Mouse (Mus musculus) cerebellum, adult 11 months (tissue): ENCODE measurements around the gene Pdzd9.
"Not testable (repeated sequence)": the region's sequence is repeated elsewhere in the genome, so short reads cannot be mapped to it uniquely, and the experiment has no call there.

ENCODE experiments used
- DNase-seq: peaks from one replicate; pipeline ENCODE4 v3.0.0; 2022

The Pdzd9 gene

GRCm38 (mm10) chr7:120670153-120670875 lies at the start of gene Pdzd9:
Pdzd9 (minus strand) TSS chr7:120670343.
- peak; percentile 53 for DNase-seq

DNA sequence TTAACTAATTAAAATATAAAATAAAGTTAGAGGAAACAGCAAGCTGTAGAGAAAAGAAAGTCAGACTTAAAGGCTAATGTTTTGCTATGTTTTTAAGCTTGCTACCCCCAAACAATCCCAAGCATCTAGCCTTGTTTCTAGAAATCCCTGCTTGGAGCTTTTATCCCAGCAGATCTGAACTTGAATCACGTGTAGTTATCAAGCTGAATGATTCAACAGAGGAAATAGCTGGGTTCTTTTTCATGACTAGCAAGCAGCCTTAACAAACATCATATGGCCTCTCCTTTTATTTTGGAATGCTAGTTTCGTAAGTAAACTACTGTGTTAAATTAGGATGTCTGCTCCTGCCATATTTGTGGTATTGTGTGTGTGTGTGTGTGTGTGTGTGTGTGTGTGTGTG lies 47.1 kb upstream of the Pdzd9 start:
- no peak for DNase-seq

GRCm38 (mm10) chr7:120713951-120714350 lies 43.8 kb upstream of the Pdzd9 start:
- DNase-seq: not testable (repeated sequence)

DNA sequence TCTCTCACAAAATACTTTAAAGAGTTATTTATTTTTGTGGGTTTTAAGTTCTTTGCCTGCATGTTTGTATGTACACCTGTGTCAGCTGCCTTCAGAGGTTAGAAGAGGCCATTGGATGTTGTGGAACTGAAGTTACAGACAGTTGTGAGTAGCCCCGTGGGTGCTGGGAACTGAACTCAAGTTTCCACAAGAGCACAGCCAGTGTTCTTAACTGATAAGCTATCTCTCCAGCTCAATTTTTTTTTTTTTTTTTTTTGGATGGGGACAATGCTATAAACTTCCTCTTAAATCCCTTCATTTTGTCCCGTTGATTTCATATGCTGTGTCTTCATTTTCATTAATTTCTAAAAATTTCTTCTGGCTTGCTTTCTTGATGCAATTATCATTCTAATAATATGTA lies 43.1 kb upstream of the Pdzd9 start:
- DNase-seq: no peak

- no peak for DNase-seq
These were observed 41.9 kb upstream of the Pdzd9 start for GRCm38 (mm10) chr7:120712071-120712470.

DNA sequence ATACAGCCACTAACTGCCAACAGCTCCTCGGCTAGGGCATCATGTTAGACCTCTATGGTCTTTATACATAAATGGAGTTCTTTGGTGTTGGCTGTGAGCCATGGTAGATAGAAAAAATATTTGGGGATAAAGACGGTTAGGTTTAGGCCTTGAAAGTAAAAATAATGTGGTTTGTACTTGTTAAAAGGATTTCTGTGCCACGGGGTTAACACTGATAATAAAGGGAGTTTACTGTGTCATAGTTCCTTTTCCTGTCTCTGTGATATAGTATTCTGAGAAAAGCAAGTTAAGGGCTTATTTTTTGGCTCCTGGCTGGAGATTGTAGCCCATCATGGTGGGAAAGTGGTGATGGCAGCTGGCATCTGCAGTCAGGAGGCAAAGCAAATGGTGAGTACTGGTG lies 33.7 kb upstream of the Pdzd9 start:
- DNase-seq: no peak

DNA sequence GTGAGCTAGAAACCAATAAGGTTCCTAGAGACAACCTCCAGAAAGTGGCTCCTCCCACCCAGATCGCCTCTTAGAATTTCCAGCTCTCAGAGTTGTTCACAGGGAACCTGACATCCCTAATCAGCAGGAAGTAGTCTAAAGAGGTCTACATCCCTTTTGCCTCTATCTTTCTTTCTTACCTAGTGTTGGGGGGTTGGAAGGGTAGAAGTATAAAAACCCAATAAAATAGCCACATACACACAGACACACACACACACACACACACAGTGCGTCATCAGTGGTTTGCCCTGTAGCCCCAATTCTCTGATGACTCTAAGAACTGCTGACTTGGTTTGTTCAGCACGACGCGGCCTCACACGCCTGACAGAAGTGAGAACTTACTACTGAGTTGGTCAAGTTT lies 29.4 kb upstream of the Pdzd9 start:
- no peak for DNase-seq

GRCm38 (mm10) chr7:120696331-120696730 lies 26.2 kb upstream of the Pdzd9 start:
- DNase-seq: no peak

GRCm38 (mm10) chr7:120695641-120696040 lies 25.5 kb upstream of the Pdzd9 start:
- DNase-seq: no peak

- DNase-seq: no peak
These were observed 25.1 kb upstream of the Pdzd9 start for GRCm38 (mm10) chr7:120695196-120695595.

DNA sequence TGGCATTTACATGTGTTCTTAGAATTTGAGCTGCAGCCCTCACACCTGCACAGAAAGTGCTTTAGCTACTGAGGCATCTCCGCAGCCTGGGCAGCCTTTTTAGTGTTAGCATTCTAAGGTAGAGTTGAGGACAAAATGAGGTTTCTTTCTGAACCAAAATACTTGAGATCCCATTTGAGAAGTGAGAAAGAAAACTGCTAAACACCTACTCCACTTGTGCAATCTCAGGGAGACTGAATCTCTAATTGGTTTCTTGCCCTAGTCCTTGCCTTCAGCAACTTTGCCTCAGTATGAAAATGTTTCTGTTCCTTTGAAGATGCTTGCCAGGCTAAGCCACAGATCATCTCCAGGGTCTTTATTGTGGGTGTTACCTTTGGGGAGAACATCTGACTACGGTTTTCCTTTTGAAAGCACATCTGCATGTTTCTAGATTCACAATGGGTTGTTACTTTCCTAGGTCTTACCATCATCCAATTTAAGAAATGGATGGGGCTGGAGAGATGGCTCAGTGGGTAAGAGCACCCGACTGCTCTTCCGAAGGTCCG lies 23.8 kb upstream of the Pdzd9 start:
- DNase-seq: no peak

GRCm38 (mm10) chr7:120690634-120691033 lies 20.5 kb upstream of the Pdzd9 start:
- DNase-seq: no peak

GRCm38 (mm10) chr7:120685227-120685626 lies 15.1 kb upstream of the Pdzd9 start:
- no peak for DNase-seq

GRCm38 (mm10) chr7:120684731-120685161 lies 14.6 kb upstream of the Pdzd9 start:
- no peak for DNase-seq

GRCm38 (mm10) chr7:120682002-120682401 lies 11.9 kb upstream of the Pdzd9 start:
- no peak for DNase-seq

DNA sequence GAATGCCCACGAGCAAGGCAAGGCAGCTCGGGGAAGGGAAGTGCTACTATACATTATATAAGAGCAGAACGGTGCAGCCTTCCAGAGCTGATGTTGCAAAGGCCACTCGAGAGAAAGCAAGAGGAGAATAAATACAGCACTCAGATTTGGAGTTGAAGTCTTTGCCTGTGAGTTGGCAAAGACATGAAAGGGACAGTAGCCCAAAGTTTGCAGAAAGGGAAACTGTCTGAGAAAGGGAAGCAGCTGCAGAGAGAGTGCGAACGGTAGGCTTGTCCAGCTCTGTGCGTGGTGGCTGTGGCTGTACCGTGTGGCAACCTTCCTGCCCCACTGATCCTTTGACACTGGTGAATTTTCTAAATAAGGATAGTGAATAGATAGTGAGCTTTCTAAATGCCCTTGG lies 8.9 kb upstream of the Pdzd9 start:
- DNase-seq: no peak

DNA sequence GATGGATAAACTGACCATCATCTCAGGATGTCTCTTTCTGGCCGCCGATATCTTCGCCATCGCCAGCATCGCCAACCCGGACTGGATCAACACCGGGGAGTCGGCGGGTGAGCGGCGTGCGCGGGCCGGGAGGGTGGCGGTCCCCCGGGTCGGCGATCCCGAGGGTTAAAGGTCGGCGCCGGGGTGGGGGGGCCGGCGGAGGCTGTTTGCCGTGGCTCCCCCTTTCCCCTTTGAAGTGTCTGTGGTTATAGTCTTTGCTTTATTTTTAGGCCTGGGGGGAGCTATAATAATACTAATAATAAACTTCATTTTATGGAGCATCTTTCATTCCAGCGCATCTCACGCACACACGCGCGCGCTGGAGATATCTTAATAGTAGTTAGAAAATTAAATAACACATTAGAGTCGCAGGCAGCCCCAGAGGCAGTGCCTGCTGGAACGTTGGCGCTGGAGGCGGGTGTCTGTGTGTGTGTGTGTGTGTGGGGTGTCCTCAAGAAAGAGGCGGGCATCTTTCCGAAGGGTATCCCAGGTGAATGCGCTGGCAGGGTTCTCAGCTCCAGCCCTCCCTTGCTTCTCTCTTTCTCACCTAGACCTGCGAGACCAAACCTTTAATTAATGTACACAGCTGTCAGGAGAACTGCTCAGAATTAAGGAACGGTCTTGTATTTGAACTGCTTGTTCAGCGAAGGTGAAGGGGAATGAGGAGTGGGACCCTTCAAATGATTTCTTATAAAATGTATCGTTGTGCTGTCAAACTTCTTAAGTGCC lies 7.8 kb upstream of the Pdzd9 start:
- peak; percentile 45 for DNase-seq

DNA sequence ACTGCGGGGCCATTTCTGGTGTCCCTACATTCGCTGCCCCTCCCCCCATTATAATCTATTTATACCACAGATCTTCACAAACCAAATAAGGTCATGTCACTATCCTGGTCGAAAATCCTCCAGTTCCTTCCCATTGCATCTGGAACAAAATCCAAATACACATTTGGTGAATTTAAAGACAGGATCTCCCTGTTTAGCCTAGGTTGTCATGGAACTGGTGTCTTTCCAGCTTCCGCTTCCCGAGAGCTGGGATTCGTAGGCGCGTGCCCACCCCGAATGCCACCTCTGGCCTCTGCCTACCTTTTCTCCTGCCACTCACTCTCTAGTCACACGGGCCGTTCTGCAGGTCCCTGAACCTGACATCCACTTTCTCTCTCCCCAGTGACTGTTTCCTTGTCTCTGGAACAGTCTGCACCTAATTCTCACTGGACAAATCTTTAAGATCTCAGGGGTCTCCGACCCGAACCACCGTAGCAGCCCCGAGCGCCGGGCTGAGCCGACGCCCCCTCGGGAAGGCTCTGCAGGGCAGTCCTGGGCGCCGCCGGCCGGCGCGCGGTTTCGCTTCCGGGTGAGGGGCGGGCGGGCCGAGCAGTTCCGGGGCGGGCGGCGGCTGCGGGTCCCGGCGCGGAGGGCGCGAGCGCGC lies 7.0 kb upstream of the Pdzd9 start, which contains the start of gene Mosmo:
Gene Mosmo (plus strand): TSS at position 618 of the 643 bp plus-strand sequence.
- DNase-seq: peak; percentile 64

- no peak for DNase-seq
These were observed 1.1 kb upstream of the Pdzd9 start for GRCm38 (mm10) chr7:120671271-120671670.

- DNase-seq: no peak
These were observed 8.1 kb downstream of the Pdzd9 start for GRCm38 (mm10) chr7:120662079-120662478.

DNA sequence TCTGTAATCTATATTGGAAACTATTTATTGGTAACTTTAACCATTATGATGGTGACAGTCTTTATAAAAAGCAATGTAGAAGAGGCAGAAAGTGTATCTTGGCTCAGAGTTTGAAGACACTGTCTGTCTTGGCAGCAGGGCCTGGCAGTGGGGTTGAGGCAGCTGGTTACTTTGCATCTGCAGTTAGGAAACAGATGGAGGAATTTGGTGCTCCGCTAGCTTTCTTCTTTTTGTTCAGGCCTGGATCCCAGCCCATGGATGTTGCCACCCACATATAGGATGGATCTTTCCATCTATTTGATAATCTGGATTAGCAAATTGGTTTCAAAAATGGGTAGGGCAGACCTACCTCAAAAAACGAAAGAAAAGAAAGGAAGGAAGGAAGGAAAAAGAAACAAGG lies 22.3 kb downstream of the Pdzd9 start:
- DNase-seq: no peak

DNA sequence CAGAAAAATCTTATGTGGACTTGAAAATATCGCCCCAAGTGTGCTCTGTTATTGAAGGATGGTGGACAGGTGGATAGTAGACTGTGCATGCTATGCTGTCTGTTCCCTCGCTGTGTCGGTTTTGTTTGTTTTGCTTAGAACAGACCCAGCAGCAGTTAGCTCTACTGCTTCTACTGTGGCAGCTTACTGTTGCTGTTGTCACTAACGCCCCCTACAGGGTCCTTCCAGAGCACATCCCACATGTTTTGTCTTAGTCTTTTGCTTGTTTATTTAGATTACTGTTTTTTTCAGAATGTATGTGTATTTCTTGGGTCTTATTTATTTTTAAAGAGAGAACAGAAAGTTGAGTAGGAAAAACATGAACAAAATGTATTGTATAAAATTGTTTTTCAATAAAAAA lies 26.9 kb downstream of the Pdzd9 start:
- DNase-seq: no peak

GRCm38 (mm10) chr7:120635821-120636220 lies 34.3 kb downstream of the Pdzd9 start:
- DNase-seq: no peak
